Mouse (Mus musculus): ENCODE results near the gene Ccdc9. TPM values are rescaled to one million over a fixed set of nuclear protein-coding genes. Genes with fewer than 3 reads are reported as not detected.
"Not testable (repeated sequence)": the region's sequence is repeated elsewhere in the genome, so short reads cannot be mapped to it uniquely, and the experiment has no call there.

Ccdc9 gene
- polyA plus RNA-seq, 1 experiment = 24.3 TPM

DNA sequence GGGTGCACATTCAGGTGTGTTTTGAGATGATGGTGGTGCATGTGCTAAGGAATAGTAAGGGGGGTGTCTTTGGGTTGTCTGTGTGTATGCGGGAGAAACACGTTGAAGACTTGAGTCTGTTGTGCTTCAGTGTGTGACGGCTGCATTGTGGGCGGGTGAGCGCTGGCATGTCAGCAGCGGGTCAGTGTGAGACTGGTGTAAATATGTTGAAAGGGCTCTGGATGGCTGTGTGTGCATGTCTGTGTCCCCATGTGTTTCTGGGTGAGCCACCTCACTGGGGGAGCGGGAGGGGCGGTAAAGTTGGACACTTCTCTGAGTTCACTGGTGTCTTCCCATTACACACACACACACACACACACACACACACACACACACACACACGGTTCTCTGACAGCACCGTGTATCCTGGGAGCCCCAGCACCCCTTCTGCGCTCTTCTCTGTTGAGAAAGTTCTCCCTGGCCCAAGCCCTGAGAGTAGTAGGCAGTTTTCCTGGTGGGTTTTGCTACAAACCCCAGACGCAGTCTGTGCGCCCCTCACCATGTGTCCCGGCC is 24.9 kb upstream of the Ccdc9 start:
- no peaks in the 10 kb centered on the region for H3K27me3 ChIP-seq (replicated peaks; ENCODE audit: control insufficient read depth, insufficient read depth, low read length)
- H3K4me3 ChIP-seq (ENCODE audit: insufficient read depth, low read depth, low read length) = peak overlapping the region; percentile 83
- no peaks in the 10 kb centered on the region for H3K36me3 ChIP-seq (ENCODE audit: control insufficient read depth, insufficient read depth, low read length)
- peak; percentile 30 for DNase-seq
- WGBS = 2% methylated on average over 14 of the region's 14 CpGs
- peaks cover 13% of the 10 kb centered on the region; the same call in 1 of the 2 replicates for H3K4me1 ChIP-seq (ENCODE audit: control insufficient read depth, insufficient read depth, low read length)
- no peak for TF ChIP-seq CTCF (conservative IDR thresholded peaks at IDR 0.05; ENCODE audit: insufficient read depth, insufficient read length, low read depth, low read length)
- no peak for TF ChIP-seq POLR2A (IDR thresholded peaks at IDR 0.05; ENCODE audit: low read depth, low read length)
- H3K27ac ChIP-seq (ENCODE audit: insufficient read depth, low read depth, low read length) = peak overlapping the region; percentile 18; the same call in 1 of the 2 replicates

GRCm38 (mm10) chr7:16310521-16311452 is 24.2 kb upstream of the Ccdc9 start:
- peak overlapping the region; percentile 83 for H3K4me3 ChIP-seq (ENCODE audit: insufficient read depth, low read depth, low read length)
- peak; percentile 28 for DNase-seq
- H3K27me3 ChIP-seq (replicated peaks; ENCODE audit: control insufficient read depth, insufficient read depth, low read length) = no peaks in the 10 kb centered on the region
- under 1% methylated on average over 31 of the region's 31 CpGs for WGBS
- TF ChIP-seq CTCF (conservative IDR thresholded peaks at IDR 0.05; ENCODE audit: insufficient read depth, insufficient read length, low read depth, low read length) (no peak), POLR2A (IDR thresholded peaks at IDR 0.05; ENCODE audit: low read depth, low read length) (no peak)
- H3K4me1 ChIP-seq (ENCODE audit: control insufficient read depth, insufficient read depth, low read length) = peaks cover 13% of the 10 kb centered on the region; the same call in 1 of the 2 replicates
- H3K27ac ChIP-seq (ENCODE audit: insufficient read depth, low read depth, low read length) = peak overlapping the region; percentile 48; the same call in 1 of the 2 replicates
- no peaks in the 10 kb centered on the region for H3K36me3 ChIP-seq (ENCODE audit: control insufficient read depth, insufficient read depth, low read length)

- WGBS = under 1% methylated on average over 54 of the region's 56 CpGs
- no peak for TF ChIP-seq POLR2A (IDR thresholded peaks at IDR 0.05; ENCODE audit: low read depth, low read length)
- TF ChIP-seq CTCF (conservative IDR thresholded peaks at IDR 0.05; ENCODE audit: insufficient read depth, insufficient read length, low read depth, low read length) = peak; percentile 59
- peak; percentile 88 for DNase-seq
- Histone ChIP-seq H3K4me1 (ENCODE audit: control insufficient read depth, insufficient read depth, low read length) (peaks cover 13% of the 10 kb centered on the region; the same call in 1 of the 2 replicates), H3K36me3 (ENCODE audit: control insufficient read depth, insufficient read depth, low read length) (no peaks in the 10 kb centered on the region), H3K4me3 (ENCODE audit: insufficient read depth, low read depth, low read length) (peak overlapping the region; percentile 83), H3K27me3 (replicated peaks; ENCODE audit: control insufficient read depth, insufficient read depth, low read length) (no peaks in the 10 kb centered on the region), H3K27ac (ENCODE audit: insufficient read depth, low read depth, low read length) (peak overlapping the region; percentile 48; the same call in 1 of the 2 replicates)
These were observed 23.5 kb upstream of the Ccdc9 start for GRCm38 (mm10) chr7:16310020-16310520.

GRCm38 (mm10) chr7:16309318-16310019 is 22.9 kb upstream of the Ccdc9 start:
- DNase-seq = peak; percentile 93
- peaks cover 13% of the 10 kb centered on the region; the same call in 1 of the 2 replicates for H3K4me1 ChIP-seq (ENCODE audit: control insufficient read depth, insufficient read depth, low read length)
- H3K27me3 ChIP-seq (replicated peaks; ENCODE audit: control insufficient read depth, insufficient read depth, low read length) = no peaks in the 10 kb centered on the region
- H3K27ac ChIP-seq (ENCODE audit: insufficient read depth, low read depth, low read length) = peak overlapping the region; percentile 6; the same call in 1 of the 2 replicates
- 1% methylated on average over 61 of the region's 61 CpGs for WGBS
- no peaks in the 10 kb centered on the region for H3K36me3 ChIP-seq (ENCODE audit: control insufficient read depth, insufficient read depth, low read length)
- TF ChIP-seq CTCF (conservative IDR thresholded peaks at IDR 0.05; ENCODE audit: insufficient read depth, insufficient read length, low read depth, low read length) (no peak), POLR2A (IDR thresholded peaks at IDR 0.05; ENCODE audit: low read depth, low read length) (no peak)
- peak overlapping the region; percentile 83 for H3K4me3 ChIP-seq (ENCODE audit: insufficient read depth, low read depth, low read length)

- Histone ChIP-seq H3K27me3 (replicated peaks; ENCODE audit: control insufficient read depth, insufficient read depth, low read length) (no peaks in the 10 kb centered on the region), H3K36me3 (ENCODE audit: control insufficient read depth, insufficient read depth, low read length) (no peaks in the 10 kb centered on the region), H3K4me3 (ENCODE audit: insufficient read depth, low read depth, low read length) (peak overlapping the region; percentile 83; the same call in 1 of the 2 replicates), H3K27ac (ENCODE audit: insufficient read depth, low read depth, low read length) (peak overlapping the region; percentile 6; the same call in 1 of the 2 replicates), H3K4me1 (ENCODE audit: control insufficient read depth, insufficient read depth, low read length) (peaks cover 13% of the 10 kb centered on the region; the same call in 1 of the 2 replicates)
- no peak for TF ChIP-seq POLR2A (IDR thresholded peaks at IDR 0.05; ENCODE audit: low read depth, low read length)
- no peak for TF ChIP-seq CTCF (conservative IDR thresholded peaks at IDR 0.05; ENCODE audit: insufficient read depth, insufficient read length, low read depth, low read length)
- peak; percentile 14 for DNase-seq
- WGBS = 34% methylated on average over 16 of the region's 16 CpGs
These were observed 22.1 kb upstream of the Ccdc9 start for GRCm38 (mm10) chr7:16308555-16309317.

GRCm38 (mm10) chr7:16308093-16308492 is 21.5 kb upstream of the Ccdc9 start, which contains the start of gene Bbc3:
Gene Bbc3 (plus strand): TSS chr7:16308393.
- peaks cover 13% of the 10 kb centered on the region; the same call in 1 of the 2 replicates for H3K4me1 ChIP-seq (ENCODE audit: control insufficient read depth, insufficient read depth, low read length)
- H3K27me3 ChIP-seq (replicated peaks; ENCODE audit: control insufficient read depth, insufficient read depth, low read length); DNase-seq; H3K36me3 ChIP-seq (ENCODE audit: control insufficient read depth, insufficient read depth, low read length): not testable (repeated sequence)
- peak within 1 kb of the TSS; percentile 6; the same call in 1 of the 2 replicates for H3K27ac ChIP-seq (ENCODE audit: insufficient read depth, low read depth, low read length)
- WGBS = 67% methylated on average over 1 of the region's 1 CpGs
- H3K4me3 ChIP-seq (ENCODE audit: insufficient read depth, low read depth, low read length) = peak within 1 kb of the TSS; percentile 83; the same call in 1 of the 2 replicates

DNA sequence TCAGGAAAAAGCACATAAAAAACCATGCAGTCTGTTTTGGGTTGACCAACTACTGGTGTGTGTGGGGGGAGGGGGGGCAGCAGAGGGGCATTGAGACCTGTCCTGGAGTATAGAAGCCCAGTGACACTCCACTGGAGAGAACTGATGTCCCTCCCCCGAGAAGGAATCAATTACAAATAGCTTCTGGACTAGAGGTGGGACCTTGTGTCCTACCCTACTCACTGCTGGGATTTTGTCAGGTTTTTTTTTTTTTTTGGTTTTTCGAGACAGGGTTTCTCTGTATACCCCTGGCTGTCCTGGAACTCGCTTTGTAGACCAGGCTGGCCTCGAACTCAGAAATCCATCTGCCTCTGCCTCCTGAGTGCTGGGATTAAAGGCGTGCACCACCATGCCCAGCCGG is 20.5 kb upstream of the Ccdc9 start:
- not testable (repeated sequence) for H3K27ac ChIP-seq (ENCODE audit: insufficient read depth, low read depth, low read length); H3K27me3 ChIP-seq (replicated peaks; ENCODE audit: control insufficient read depth, insufficient read depth, low read length); H3K36me3 ChIP-seq (ENCODE audit: control insufficient read depth, insufficient read depth, low read length); H3K4me3 ChIP-seq (ENCODE audit: insufficient read depth, low read depth, low read length); DNase-seq
- WGBS = 72% methylated on average over 6 of the region's 6 CpGs
- peaks cover 13% of the 10 kb centered on the region; the same call in 1 of the 2 replicates for H3K4me1 ChIP-seq (ENCODE audit: control insufficient read depth, insufficient read depth, low read length)
